Mouse (Mus musculus): ENCODE measurements at regions not wholly inside any gene's neighbourhood (a gene's known extent, or its start where the extent isn't known, plus 50 kb on each side); places are given as distances from the start of the nearest gene placed in this dataset.

DNA sequence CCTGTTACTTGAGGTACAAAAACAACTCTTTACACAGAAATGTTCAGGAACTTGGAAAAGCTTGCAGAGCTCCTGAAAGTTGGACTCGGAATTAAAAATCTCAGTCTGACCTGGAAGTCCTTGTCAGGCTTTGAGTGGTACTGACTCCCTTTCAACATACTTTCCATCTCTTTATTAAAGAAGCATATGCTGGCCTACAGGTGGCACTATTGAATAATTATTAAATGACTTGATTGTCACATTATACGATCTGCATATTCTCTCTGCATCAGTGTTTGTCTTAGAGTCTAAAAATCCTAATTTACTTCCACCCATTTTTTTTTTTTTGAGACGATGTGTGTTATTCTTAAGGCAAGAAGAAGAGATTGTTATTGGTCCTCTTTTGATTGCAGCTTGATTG, 409.4 kb upstream of the Tom1l1 start:
- TF ChIP-seq CTCF (IDR thresholded peaks at IDR 0.05; ENCODE audit: low read depth) = no peak
- no peak for TF ChIP-seq EP300 (IDR thresholded peaks at IDR 0.05; ENCODE audit: low read depth)
